Mouse (Mus musculus): ENCODE measurements around the gene Laptm5.

The Laptm5 gene

GRCm38 (mm10) chr4:130920951-130921693, 8.2 kb downstream of the Laptm5 start:
- peak; percentile 71 to 79 for DNase-seq (ENCODE audit: low spot score in 2 of 2)

- DNase-seq (ENCODE audit: low spot score in 2 of 2), result peak in 1 of 2 experiments; percentile 33
Measured at GRCm38 (mm10) chr4:130921986-130922385, 9.1 kb downstream of the Laptm5 start.

- no peak for DNase-seq (ENCODE audit: low spot score in 2 of 2)
Measured at GRCm38 (mm10) chr4:130926274-130926673, 13.3 kb downstream of the Laptm5 start.

- no peak for DNase-seq (ENCODE audit: low spot score in 2 of 2)
Measured at GRCm38 (mm10) chr4:130927821-130928220, 14.9 kb downstream of the Laptm5 start.

- DNase-seq (ENCODE audit: low spot score in 2 of 2), result no peak
Measured at GRCm38 (mm10) chr4:130942644-130943043, 29.7 kb downstream of the Laptm5 start.

GRCm38 (mm10) chr4:130944112-130944511, 31.2 kb downstream of the Laptm5 start, which contains the start of gene Matn1:
Gene Matn1, plus strand, starts transcription at chr4:130944385.
- no peak for DNase-seq (ENCODE audit: low spot score in 2 of 2)

GRCm38 (mm10) chr4:130944779-130945178, 31.9 kb downstream of the Laptm5 start:
- no peak for DNase-seq (ENCODE audit: low spot score in 2 of 2)

GRCm38 (mm10) chr4:130947094-130947647, 34.2 kb downstream of the Laptm5 start:
- DNase-seq (ENCODE audit: low spot score in 2 of 2), result peak in 1 of 2 experiments; percentile 42

GRCm38 (mm10) chr4:130949821-130950384, 37.0 kb downstream of the Laptm5 start:
- DNase-seq (ENCODE audit: low spot score in 2 of 2), result no peak

GRCm38 (mm10) chr4:130952531-130952930, 39.6 kb downstream of the Laptm5 start:
- DNase-seq (ENCODE audit: low spot score in 2 of 2), result no peak

- no peak for DNase-seq (ENCODE audit: low spot score in 2 of 2)
Measured at GRCm38 (mm10) chr4:130957156-130957555, 44.2 kb downstream of the Laptm5 start.

- no peak for DNase-seq (ENCODE audit: low spot score in 2 of 2)
Measured at GRCm38 (mm10) chr4:130958812-130959211, 45.9 kb downstream of the Laptm5 start.

GRCm38 (mm10) chr4:130959678-130960077, 46.8 kb downstream of the Laptm5 start:
- no peak for DNase-seq (ENCODE audit: low spot score in 2 of 2)

GRCm38 (mm10) chr4:130960118-130960734, 47.3 kb downstream of the Laptm5 start:
- peak; percentile 38 to 85 for DNase-seq (ENCODE audit: low spot score in 2 of 2)

- DNase-seq (ENCODE audit: low spot score in 2 of 2), result no peak
Measured at GRCm38 (mm10) chr4:130971278-130971677, 58.4 kb downstream of the Laptm5 start.

- DNase-seq (ENCODE audit: low spot score in 2 of 2), result no peak
Measured at GRCm38 (mm10) chr4:130972421-130972829, 59.5 kb downstream of the Laptm5 start.

- no peak for DNase-seq (ENCODE audit: low spot score in 2 of 2)
Measured at GRCm38 (mm10) chr4:130973332-130974263, 60.7 kb downstream of the Laptm5 start.

GRCm38 (mm10) chr4:130978981-130979380, 66.1 kb downstream of the Laptm5 start:
- no peak for DNase-seq (ENCODE audit: low spot score in 2 of 2)

- no peak for DNase-seq (ENCODE audit: low spot score in 2 of 2)
Measured at GRCm38 (mm10) chr4:130984416-130985182, 71.7 kb downstream of the Laptm5 start.
